Mouse (Mus musculus): ENCODE measurements around the gene Armc6.

The Armc6 gene

DNA sequence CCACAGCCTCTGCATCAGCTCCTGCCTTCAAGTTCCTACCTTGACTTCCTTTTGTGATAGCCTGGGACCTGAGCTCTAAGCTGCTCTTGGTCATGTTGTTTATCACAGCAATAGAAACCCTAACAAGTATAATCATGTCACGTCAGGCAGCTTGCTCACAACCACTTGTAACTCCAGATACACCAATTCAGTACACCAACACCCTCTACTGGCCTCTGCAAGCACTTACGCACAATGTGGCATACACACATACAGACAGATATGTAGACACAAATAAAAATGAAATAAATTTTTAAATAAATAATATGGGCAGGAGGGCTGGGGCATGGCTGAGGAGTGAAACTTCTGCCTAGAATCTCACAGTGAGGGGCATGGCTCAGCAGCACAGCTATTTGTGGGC lies 38.5 kb downstream of the Armc6 start:
- no peak for ATAC-seq (ENCODE audit: low TSS enrichment)

DNA sequence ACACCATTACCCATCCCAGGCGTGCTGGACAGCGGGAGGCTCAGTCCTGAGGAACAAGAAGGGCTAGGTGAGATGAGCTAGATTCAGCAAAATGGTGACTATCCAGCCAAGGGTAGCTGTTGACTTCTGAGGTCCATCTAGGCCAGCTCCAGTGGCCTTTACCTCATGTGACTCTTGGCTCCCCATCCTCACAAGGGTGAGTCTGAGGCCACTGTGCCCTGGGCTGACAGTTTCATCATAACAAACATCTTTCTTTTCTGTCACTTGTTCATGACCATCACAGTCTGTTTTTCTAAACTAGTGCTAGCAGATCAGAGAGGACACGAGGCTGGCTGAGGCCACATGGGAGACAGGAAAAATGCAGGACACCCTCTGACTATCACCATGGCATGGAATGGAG lies 40.1 kb downstream of the Armc6 start:
- no peak for ATAC-seq (ENCODE audit: low TSS enrichment)

DNA sequence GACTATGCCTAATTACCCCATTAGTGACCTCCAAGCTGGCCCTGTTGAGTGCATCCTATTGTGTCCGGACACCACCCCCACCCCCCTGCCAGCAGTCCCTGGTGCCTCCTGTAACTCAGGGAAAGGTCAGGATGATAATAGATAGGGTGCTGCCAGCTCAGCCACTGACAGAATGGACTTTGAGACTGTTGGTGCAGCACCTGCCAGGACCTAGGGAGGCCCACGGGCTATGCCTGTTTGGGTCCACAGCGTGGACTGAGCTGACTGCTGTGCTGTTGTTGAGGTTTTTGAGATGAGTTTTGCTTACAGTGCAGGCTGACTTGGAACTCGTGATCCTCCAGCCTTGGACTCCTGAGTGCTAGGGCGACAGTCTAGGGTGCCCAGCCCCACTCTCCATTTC lies 41.0 kb downstream of the Armc6 start:
- no peak for ATAC-seq (ENCODE audit: low TSS enrichment)

DNA sequence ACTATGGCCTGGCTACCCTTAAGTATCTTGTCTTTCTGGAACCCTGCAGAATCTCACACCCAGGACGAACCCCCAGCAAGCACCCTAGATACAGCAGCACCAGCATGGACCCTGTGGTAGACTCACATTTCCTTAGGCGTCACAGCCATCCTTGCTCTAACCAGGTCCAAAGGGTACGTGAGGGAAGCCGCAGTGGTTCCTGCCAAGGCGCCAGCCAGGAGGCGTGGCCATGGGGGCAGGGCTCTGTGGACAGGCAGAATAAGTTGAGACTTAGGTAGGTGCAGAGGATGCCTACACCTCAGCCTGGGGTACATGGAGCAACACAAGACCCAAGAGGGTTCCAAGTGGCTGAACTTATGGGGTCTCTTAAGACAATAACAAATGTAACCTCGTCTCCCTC lies 45.6 kb downstream of the Armc6 start:
- ATAC-seq (ENCODE audit: low TSS enrichment) = no peak

DNA sequence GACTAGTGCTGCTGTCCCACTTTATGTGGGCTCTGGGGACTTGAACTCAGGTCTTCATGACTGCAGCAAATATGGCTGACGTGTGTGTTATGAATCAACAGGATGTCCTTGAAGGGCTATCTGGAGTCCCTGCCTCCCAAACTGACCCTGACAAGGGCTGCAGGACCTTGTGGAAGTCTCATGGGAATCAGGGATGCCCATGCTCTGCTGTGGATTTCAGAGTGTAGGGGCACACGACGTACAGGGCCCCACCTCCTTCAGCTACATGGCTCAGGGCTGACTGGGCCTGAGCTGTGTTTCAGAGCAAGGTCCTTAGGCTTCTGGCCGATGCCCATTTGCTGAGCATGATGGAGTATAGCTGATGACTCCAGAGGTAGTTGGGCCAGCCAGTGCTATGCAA lies 51.1 kb downstream of the Armc6 start:
- no peak for ATAC-seq (ENCODE audit: low TSS enrichment)

DNA sequence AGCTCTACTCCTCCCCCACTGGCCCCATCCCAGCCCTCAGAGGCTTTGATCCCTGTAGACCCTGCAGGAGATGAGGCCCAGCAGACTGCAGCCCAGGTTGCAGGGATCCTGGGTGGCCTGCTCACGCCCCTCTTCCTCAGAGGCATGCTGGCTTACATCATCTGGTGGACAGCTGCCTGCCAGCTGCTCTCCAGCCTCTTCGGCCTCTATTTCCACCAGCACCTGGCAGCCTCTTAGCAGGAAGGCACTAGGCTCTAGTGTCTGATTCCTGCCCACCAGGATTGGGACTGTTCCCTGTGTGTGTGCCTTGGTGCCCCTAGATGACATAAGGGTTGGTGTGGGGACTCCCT lies 52.4 kb downstream of the Armc6 start:
- no peak for ATAC-seq (ENCODE audit: low TSS enrichment)

DNA sequence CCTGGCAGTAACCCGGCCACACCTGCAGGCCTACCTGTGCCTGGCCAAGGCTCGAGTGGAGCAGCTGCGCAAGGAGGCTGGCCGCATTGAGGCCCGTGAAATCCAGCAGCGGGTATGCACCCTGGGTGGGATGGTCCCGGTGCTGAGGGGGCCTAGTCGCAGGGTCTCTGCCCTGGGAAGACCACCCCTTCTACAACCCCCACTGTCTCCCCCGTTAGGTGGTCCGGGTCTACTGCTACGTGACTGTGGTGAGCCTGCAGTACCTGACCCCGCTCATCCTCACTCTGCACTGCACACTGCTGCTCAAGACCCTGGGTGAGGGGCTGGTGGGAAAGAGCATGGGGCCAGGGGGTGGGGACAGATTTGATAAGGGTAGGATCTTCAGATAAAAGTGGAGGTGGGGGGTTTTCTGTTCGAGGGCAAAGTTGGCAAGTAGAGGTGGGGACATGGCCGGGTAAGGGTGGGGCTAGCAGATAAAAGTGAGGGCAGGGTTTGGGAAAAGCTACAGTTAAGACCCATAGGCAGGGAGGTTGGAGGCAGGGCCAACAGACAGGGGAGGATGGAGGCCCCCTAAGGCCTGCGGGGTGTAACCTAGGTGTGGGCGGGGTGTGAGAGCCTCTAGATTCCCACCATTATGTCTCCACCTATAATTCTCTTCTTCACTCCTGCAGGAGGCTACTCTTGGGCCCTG lies 52.9 kb downstream of the Armc6 start:
- ATAC-seq (ENCODE audit: low TSS enrichment) = no peak

DNA sequence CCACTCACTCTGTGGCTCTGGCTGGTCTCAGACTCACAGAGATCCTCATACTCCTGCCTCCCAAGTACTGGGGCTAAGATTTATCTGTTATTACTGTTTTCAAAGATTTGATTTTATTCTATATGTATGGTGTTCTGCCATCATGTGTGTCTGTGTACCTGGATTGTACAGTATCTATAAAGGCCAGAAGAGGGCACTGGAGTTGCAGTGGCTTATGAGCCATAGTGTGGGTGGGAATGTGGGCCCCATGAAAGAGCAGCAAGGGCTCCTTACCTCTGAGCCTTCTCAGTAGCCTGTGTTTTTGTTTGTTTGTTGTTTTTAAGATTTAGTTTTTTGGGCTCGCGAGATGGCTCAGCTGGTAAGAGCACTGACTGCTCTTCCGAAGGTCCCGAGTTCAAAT lies 55.2 kb downstream of the Armc6 start:
- ATAC-seq (ENCODE audit: low TSS enrichment) = no peak

DNA sequence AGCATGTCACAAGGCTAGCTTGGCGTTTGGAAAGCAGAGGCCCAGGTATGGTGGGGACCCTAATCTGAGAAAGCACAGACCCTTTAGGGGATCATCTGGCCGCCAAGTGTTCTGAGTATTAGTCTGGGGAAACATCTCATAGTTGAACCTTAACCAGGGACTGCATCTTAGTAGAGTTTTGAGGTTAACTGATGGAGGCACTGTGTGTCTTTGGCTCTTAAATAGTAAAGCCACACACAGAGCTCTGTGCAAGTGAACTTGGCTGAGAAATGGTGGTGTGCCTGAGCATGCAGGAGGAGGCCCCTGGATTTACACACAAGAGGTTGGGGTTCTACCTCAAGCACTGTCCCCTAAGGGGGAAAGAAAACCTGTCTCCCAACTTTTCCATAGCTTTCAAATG lies 56.0 kb downstream of the Armc6 start:
- no peak for ATAC-seq (ENCODE audit: low TSS enrichment)

DNA sequence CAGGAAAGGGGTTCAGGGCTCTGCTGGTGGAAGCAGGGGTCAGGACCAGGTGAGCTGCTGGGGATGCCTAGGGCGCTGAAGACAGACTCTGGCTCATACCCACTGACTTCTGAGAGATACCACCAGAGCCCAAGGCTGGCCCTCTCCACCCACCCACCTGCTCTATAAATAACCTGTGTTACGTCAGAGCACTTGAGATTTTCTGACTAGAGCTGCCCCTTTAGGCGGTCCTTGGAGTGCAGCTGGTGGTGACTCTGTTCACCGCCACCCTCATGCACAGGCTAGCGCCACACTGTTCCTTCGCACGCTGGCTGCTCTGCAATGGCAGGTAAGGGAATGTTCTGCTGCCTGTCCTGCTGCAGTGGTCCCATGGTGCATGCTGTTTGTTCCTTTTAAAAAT lies 60.2 kb downstream of the Armc6 start:
- peak; percentile 10; the same call in 1 of the 2 replicates for ATAC-seq (ENCODE audit: low TSS enrichment)

DNA sequence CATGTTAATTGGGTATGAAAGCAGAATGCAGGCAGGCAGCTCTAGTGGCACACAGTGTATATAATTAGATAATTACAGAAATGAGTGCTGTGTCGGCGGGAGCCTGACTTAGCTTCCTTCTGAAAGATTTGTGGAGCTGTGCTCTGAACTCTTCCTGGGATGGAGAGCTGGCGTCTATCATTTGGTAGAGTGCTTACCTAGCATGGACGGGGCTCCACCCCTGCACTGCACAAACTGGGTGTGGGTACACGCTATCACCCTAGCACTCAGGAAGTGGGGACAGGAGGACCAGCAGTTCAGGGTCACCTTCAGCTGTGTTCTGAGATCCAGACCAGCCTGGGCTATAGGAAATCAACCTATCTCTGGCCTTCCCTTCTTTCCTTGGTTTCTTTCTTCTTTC lies 60.9 kb downstream of the Armc6 start:
- ATAC-seq (ENCODE audit: low TSS enrichment) = no peak

DNA sequence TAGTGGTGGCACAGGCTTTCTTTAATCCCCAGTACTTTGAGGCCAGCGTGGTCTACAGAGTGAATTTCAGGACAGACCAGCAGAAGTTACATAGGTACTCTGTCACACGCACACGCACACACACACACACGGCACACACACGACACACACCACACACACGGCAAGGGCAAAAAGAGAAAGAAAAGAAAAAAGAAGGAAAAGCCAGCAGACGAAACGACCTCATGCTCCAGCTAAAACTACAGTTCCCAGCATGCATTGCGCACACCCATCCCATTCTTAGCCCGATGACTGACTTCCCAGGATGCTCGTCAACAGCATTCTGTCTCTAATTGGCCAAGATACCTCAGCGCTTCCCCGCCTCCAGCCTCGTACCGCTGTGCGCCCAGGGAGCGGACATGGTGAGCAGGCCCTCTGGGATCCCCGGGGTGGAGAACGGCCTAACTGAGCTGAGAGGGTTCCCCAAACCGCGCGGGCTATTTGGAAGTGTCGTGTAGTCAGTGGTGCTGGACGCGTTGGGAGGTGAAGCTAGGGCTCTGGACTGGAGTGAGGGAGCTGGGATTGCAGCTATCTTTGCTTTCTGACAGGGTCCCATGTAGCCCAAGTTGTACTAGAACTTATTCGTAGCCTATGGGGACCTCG lies 62.1 kb downstream of the Armc6 start, which contains the start of gene Tmem161a:
TSS of gene Tmem161a (plus strand) at position 314 of the 639 bp plus-strand sequence.
- peak; percentile 98 for ATAC-seq (ENCODE audit: low TSS enrichment)

DNA sequence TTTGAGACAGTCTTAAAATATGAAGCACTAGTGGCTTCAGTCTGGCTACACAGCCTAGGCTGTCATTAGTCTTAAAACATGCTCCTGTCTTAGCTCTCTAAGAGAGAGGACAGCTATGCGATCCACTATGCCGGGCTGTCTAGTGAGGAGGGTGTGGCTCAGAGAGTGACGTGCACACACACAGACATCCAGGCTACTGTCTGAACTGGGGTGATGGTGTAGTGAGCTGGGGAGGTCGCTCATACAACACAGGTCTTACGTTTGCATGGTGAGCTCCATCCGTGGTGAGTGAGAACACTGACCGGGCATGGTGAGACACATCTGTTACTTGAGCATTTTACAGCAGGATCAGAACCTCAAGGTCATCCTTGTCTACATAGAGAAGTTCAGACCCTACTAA lies 63.0 kb downstream of the Armc6 start:
- ATAC-seq (ENCODE audit: low TSS enrichment) = no peak

DNA sequence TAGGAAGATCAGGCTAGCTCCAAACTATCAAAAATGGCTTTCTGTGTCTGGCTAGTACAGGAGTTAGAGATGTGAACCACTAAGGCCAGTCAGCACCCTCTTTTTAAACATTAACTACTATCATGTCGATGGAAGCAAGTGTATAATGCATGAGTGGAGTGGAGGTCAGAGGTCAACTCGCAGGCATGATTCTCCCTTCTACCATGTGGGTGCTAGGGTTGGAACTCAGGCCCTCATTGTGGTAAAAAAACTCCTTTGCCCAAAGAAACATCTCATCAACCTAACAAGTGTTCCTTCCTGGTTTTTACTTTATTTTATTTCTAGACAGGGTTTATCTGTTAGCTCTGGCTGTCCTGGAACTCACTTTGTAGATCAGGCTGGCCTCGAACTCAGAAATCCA lies 63.5 kb downstream of the Armc6 start:
- ATAC-seq (ENCODE audit: low TSS enrichment) = no peak

All from frontal cortex, adult (tissue).